Mouse (Mus musculus) neural tube, embryonic 12.5 days (tissue): ENCODE measurements at regions not wholly inside any gene's neighbourhood (a gene's known extent, or its start where the extent isn't known, plus 50 kb on each side); places are given as distances from the start of the nearest gene placed in this dataset.
A peak's percentile ranks its signal among the peaks of the same experiment; 100 is the strongest.

Experiments used
- ATAC-seq: fragments of 200-750 bp; cut with Nextera tagmentation; 2 replicates; pipeline ENCODE4 v1.8.0; 2017; ENCODE audit warnings: low read depth, mild to moderate bottlenecking, moderate TSS enrichment, moderate library complexity; ENCODE audit not compliant: low FRiP score
- H3K27ac ChIP-seq: fragments of 300-500 bp; sonication (generic); 2 replicates; pipeline ENCODE4 v1.5.1; 2016
- H3K27me3 ChIP-seq: fragments of 300-500 bp; sonication (generic); replicated peaks from 2 replicates; pipeline ENCODE4 v1.6.1; 2016; ENCODE audit warnings: mild to moderate bottlenecking
- H3K36me3 ChIP-seq: fragments of 300-500 bp; sonication (generic); 2 replicates; pipeline ENCODE4 v1.6.1; 2016; ENCODE audit warnings: mild to moderate bottlenecking
- H3K4me1 ChIP-seq: fragments of 300-500 bp; sonication (generic); 2 replicates; pipeline ENCODE4 v1.6.1; 2016
- H3K4me2 ChIP-seq: fragments of 300-500 bp; sonication (generic); replicated peaks from 2 replicates; pipeline ENCODE4 v1.6.1; 2016; ENCODE audit warnings: mild to moderate bottlenecking
- H3K4me3 ChIP-seq: fragments of 300-500 bp; sonication (generic); 2 replicates; pipeline ENCODE4 v1.5.1; 2016
- H3K9ac ChIP-seq: fragments of 300-500 bp; sonication (generic); 2 replicates; pipeline ENCODE4 v1.6.1; 2016; ENCODE audit warnings: mild to moderate bottlenecking
- H3K9me3 ChIP-seq: fragments of 300-500 bp; sonication (generic); 2 replicates; pipeline ENCODE4 v1.6.1; 2016; ENCODE audit warnings: mild to moderate bottlenecking
- WGBS: fragments of 180-500 bp; shearing (Covaris S2); methylation state at CpG from one replicate; pipeline ENCODE4 v1.1.7; 2016; 5-methylcytosine and 5-hydroxymethylcytosine counted together

DNA sequence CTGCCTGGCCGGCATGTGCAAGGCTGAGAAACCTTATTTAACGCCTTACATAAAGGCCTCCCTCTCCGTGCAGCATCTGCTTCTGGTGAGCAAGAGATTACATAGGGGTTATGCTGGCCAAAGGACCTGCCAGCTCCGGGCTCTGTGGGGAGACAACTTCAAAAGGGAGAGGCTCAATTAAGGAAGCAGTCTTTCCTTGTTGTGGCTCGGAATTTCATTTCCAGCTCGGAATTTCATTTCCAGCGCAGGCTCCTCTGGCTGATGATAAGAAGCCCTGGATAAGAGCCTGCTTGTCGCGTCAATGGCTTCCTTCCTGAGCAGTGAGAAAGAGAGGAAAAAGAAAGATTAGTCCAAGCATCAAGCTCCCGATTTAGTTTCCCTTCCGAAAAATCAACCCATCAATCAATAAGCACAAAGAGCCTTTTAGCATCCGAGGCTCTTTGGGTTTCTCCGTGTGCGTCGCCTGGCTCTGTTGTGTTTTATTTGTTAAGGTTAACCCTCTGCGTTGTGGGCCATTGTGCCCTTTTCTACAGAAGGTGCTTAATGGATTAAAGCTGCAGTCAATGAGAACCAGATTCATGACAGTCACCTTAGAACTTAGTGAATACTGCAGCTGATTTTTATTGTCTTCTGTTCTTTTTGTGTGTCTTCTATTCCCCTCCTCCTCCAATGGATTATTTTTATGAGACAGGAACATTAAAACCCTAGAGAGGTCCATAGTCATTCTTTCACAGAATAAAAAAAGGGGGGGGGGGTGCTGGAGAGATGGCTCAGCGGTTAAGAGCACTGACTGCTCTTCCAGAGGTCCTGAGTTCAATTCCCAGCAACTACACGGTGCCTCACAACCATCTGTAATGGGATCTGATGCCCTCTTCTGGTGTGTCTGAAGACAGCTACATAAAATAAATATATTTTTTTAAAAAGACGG, 218.3 kb downstream of the Myo1b start:
- no peak overlapping the region for H3K9ac ChIP-seq

DNA sequence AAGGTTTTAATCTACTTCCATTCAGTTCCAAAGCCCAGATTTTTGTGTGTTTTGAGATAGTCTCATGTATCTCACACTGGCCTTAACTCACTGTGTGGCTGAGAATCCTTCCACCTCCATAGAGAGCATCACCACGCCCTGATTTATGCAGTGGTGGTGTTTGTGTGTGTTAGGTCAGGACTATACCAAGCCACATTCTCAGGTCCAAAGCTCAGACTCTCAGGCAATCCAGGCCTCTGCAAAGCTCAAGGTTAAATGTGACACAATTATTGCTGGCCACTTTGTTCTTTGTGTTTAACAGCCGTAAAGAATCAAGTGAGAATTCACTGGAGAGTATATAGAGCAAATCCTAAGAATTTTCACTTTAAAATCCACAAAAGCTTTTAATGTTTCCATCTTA, 218.2 kb upstream of the Nabp1 start:
- Histone ChIP-seq H3K27me3 (no peaks in the 10 kb centered on the region; the same call in 1 of the 2 replicates), H3K4me1 (peaks cover 8% of the 10 kb centered on the region; the same call in 1 of the 2 replicates), H3K4me3 (no peak overlapping the region), H3K4me2 (no peak overlapping the region), H3K36me3 (no peaks in the 10 kb centered on the region), H3K27ac (no peak overlapping the region), H3K9ac (no peak overlapping the region), H3K9me3 (no peaks in the 10 kb centered on the region)
- WGBS = 31% methylated on average over 2 of the region's 2 CpGs
- no peak for ATAC-seq

More for the DNA sequence above, 218.3 kb downstream of the Myo1b start:
- Histone ChIP-seq H3K27ac (no peak overlapping the region; the same call in 1 of the 2 replicates), H3K4me1 (peaks cover 8% of the 10 kb centered on the region; the same call in 1 of the 2 replicates), H3K36me3 (no peaks in the 10 kb centered on the region), H3K27me3 (no peaks in the 10 kb centered on the region; the same call in 1 of the 2 replicates), H3K9me3 (no peaks in the 10 kb centered on the region), H3K4me2 (peak overlapping the region; percentile 38), H3K4me3 (no peak overlapping the region)
- ATAC-seq = peak; percentile 73
- 7% methylated on average over 19 of the region's 19 CpGs for WGBS

DNA sequence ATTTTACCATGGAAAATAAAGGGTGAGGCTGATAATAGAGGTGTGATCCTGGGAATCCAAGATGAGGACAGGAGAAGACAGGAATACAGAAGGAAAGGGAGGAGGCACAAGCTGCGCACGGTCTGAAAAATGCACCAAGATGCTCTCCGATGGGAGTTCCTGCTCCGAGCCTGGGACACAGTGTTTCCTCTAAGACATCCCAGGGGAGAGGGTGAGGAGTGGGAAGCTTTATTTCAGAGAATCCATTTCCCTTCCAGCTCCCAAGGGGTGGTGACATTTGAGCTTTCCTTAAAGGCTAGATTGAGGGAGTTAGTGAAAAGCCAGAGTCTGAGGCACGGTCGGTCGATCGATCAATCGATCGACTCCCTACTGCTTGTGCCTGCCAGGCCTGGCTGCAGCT, 212.7 kb upstream of the Nabp1 start:
- Histone ChIP-seq H3K4me1 (peaks cover 5% of the 10 kb centered on the region; the same call in 1 of the 2 replicates), H3K9me3 (no peaks in the 10 kb centered on the region), H3K4me3 (no peak overlapping the region), H3K36me3 (no peaks in the 10 kb centered on the region), H3K27me3 (no peaks in the 10 kb centered on the region; the same call in 1 of the 2 replicates), H3K9ac (no peak overlapping the region), H3K27ac (no peak overlapping the region), H3K4me2 (no peak overlapping the region)
- 92% methylated on average over 10 of the region's 10 CpGs for WGBS
- no peak for ATAC-seq

DNA sequence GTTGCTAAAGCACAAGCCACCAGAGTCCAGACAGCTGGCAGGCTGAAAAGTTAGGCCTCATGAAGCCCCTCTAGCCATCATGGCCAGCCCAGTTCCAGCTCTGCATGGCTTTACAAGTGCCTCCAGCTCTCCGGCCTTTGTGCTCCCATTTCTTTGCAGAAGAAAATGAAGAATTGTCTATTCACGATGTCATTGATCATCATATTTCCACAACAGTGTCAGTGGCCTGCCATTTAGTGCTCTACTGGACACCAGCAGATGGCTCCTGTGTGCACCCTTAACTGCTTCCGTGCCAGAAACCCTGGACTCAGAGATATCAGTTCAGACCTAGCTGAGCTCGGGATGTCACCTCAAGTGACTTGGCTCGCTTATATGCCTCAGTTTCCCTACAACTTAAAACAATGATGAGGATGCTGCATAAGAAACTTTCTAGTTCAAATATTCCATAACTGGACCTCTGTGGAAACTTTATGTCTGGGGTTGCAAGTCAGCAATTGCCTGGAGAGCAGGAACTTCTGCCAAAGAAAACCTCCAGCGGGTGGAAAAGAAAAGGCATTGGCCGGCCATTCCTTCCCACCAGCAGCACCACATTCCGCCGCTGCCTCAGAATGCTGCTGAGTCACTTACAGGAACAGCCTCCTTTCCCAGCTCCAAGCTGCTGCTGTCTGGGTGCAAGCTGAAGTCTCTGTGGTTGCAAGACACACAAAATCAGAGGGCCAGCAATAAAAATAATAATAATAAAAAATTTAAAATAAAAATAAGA, 211.4 kb upstream of the Nabp1 start:
- Histone ChIP-seq H3K27me3 (no peaks in the 10 kb centered on the region), H3K4me1 (peaks cover 5% of the 10 kb centered on the region; the same call in 1 of the 2 replicates), H3K9ac (no peak overlapping the region), H3K4me3 (no peak overlapping the region), H3K4me2 (no peak overlapping the region), H3K9me3 (no peaks in the 10 kb centered on the region), H3K36me3 (no peaks in the 10 kb centered on the region), H3K27ac (no peak overlapping the region)
- no peak for ATAC-seq
- WGBS = 80% methylated on average over 9 of the region's 9 CpGs

DNA sequence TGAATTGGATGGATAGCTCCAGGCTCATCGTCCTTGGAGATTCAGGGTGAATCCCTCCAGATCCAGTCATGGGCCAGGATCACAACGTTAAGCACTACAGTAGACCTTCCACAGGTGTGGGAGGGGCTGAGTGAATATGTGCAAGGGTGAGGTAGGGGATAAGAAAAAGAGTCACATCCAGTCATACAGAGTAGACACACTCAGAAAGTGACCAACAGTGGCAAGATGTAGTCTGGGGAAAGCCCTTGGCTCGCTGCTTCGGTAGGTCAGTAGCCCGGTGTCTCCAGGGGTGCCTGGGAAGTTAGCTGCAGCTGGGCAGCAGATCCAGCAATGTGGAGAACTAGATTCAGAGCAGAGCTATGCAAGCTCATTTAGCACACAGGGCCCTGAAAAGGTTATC, 210.7 kb upstream of the Nabp1 start:
- H3K27me3 ChIP-seq = no peaks in the 10 kb centered on the region
- H3K4me2 ChIP-seq = no peak overlapping the region
- no peak overlapping the region for H3K4me3 ChIP-seq
- peaks cover 5% of the 10 kb centered on the region; the same call in 1 of the 2 replicates for H3K4me1 ChIP-seq
- H3K9me3 ChIP-seq = no peaks in the 10 kb centered on the region
- 78% methylated on average over 5 of the region's 5 CpGs for WGBS
- no peak for ATAC-seq
- no peak overlapping the region for H3K27ac ChIP-seq
- no peaks in the 10 kb centered on the region for H3K36me3 ChIP-seq
- no peak overlapping the region for H3K9ac ChIP-seq

DNA sequence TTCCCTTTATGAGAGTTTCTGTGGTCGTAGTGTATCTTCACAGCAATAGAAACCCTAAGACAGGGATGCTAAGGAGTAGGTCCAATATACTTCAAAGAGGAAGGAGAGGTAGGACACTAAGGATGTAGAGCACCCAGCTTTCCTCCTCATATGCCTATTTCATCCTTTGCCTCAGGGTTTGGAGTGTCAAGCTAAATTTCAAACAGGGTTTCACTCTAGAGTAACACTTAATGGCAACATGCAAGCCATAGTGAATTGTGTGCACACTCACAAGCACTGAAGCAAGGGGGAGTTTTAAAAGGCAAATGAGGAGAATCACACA, 210.0 kb upstream of the Nabp1 start:
- H3K27ac ChIP-seq = no peak overlapping the region
- no peak for ATAC-seq
- no peak overlapping the region for H3K4me3 ChIP-seq
- no peaks in the 10 kb centered on the region for H3K27me3 ChIP-seq
- H3K9me3 ChIP-seq = no peaks in the 10 kb centered on the region
- no peak overlapping the region for H3K9ac ChIP-seq
- 38% methylated on average over 1 of the region's 1 CpGs for WGBS
- H3K4me2 ChIP-seq = no peak overlapping the region
- no peaks in the 10 kb centered on the region for H3K36me3 ChIP-seq
- peaks cover 5% of the 10 kb centered on the region; the same call in 1 of the 2 replicates for H3K4me1 ChIP-seq

DNA sequence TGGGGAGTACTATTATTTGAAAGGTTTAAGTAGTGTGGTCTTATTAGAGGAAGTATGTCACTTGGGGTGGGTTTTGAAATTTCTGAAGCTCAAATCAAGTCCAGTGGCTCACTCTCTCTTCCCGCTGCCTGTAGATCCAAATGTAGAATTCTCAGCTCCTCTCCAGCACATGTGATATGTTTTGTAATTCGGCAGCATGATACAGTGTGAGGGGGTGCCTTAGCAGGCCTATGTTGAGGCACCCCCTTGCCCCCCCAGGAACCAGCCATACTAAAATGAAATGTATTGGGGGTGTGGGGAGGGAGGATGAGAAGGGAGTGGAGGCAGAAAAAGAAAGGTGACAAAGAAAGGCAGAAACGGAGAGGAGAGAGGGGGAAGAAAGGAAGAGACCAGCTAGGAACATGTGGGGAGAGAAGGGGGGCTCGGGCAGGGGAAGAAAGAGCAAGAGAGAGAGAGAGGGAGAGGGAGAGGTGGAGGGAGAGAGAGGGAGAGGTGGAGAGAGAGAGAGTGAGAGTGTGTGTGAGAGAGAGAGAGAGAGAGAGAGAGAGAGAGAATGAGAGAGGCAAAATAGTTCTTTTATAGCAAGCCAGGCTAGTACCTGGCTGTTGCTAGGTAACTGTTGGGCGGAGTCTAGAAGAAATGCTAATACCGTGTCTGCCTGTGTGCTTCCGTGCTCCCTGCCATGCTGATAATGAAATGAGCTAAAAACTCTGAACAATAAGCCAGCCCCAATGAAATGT, 209.4 kb upstream of the Nabp1 start:
- 0 out of 2 replicates have a peak, but pooled peaks have one; percentile 41 for ATAC-seq
- WGBS = 44% methylated on average over 7 of the region's 7 CpGs
- H3K27me3 ChIP-seq = no peaks in the 10 kb centered on the region
- H3K4me2 ChIP-seq = no peak overlapping the region
- no peaks in the 10 kb centered on the region for H3K36me3 ChIP-seq
- H3K4me1 ChIP-seq = peaks cover 5% of the 10 kb centered on the region; the same call in 1 of the 2 replicates
- no peak overlapping the region for H3K27ac ChIP-seq
- no peak overlapping the region for H3K4me3 ChIP-seq
- no peaks in the 10 kb centered on the region for H3K9me3 ChIP-seq
- no peak overlapping the region for H3K9ac ChIP-seq

DNA sequence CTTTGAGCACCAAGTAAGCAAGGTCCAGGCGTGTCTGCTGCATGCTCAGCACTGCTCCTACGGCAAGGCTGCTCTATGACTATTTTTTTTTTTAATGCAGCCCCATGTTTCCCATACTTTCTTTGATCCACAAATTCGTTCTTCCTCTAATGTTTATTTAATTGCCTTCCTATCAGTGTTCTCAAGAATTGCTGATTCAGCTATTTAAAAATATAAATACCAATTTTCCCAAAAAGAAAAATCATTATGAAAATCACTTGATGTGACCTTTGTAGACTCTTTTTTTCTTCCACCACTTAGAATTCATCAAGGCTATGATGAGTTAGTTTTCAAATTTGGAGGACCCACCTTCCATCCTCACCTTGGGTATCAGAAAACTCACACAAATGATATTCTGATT, 208.5 kb upstream of the Nabp1 start:
- WGBS = 88% methylated on average over 3 of the region's 3 CpGs

DNA sequence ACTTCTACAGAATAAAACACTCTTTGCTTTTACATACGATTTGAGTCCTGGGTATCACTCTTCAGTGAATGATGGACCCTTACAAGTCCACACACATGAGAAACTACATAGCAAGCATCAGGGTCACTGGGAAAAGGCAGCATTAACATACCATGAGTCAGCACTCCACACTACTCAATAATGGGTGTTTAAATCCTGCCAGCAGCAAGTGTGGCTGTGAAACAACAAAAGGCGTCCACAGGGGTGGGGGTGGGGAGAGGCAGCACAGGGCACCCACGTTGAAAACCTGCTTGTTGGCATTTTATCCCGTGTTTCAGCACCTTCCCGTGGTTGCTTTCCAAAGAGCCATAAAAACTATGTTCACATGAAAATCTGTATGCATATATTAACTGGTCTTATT, 204.0 kb upstream of the Nabp1 start:
- Histone ChIP-seq H3K9me3 (no peaks in the 10 kb centered on the region), H3K9ac (no peak overlapping the region), H3K27ac (no peak overlapping the region), H3K27me3 (no peaks in the 10 kb centered on the region), H3K4me3 (no peak overlapping the region), H3K36me3 (no peaks in the 10 kb centered on the region), H3K4me1 (no peaks in the 10 kb centered on the region), H3K4me2 (no peak overlapping the region)
- no peak for ATAC-seq
- 86% methylated on average over 5 of the region's 5 CpGs for WGBS

More for the DNA sequence above, 208.5 kb upstream of the Nabp1 start:
- no peaks in the 10 kb centered on the region for H3K9me3 ChIP-seq
- no peaks in the 10 kb centered on the region for H3K27me3 ChIP-seq
- H3K27ac ChIP-seq = no peak overlapping the region
- H3K4me1 ChIP-seq = peaks cover 5% of the 10 kb centered on the region; the same call in 1 of the 2 replicates
- no peak overlapping the region for H3K4me3 ChIP-seq
- no peak for ATAC-seq
- no peak overlapping the region for H3K4me2 ChIP-seq
- no peaks in the 10 kb centered on the region for H3K36me3 ChIP-seq
- H3K9ac ChIP-seq = no peak overlapping the region

DNA sequence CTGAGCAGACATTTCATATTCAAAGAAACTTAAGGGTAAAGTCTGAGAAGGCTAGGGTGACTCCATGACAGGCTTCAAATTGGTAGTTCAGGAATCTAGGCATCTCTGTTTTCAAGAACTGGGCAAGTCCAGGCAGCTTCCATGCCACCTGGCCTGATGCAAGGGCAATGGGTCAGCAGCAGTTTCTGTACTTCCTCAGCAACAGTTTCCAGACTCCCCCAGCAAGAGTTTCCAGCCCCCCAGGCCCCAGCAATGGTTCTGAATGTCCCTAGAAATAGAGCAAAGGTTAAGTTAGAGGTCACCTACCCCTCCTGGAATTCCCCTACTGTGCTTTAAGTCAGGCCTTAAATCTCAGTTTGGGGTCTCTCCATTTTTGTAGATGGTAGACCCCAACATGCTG, 203.6 kb upstream of the Nabp1 start:
- Histone ChIP-seq H3K27ac (no peak overlapping the region), H3K4me1 (no peaks in the 10 kb centered on the region), H3K9ac (no peak overlapping the region), H3K27me3 (no peaks in the 10 kb centered on the region), H3K4me3 (no peak overlapping the region), H3K4me2 (no peak overlapping the region), H3K9me3 (no peaks in the 10 kb centered on the region), H3K36me3 (no peaks in the 10 kb centered on the region)
- no peak for ATAC-seq

DNA sequence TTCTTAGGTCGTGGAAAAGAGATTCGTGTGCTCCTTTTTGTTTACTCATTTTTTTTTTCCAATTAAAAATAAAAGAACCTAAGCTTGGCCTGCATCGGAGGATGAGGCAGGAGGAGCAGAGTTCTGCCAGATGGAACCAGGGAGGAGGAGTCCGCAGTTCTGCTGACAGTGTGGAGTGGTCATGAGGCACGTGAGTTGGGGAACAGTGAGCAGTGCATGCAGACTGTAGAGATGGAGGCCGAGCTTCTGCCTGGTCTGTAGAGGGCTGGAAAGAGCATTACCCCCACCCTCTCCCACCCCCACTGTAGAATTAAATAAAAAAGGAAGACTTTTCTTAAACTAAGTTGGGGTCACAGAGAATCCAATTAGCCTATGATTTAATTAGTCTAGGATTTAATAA, 202.5 kb upstream of the Nabp1 start:
- no peaks in the 10 kb centered on the region for H3K36me3 ChIP-seq
- H3K4me1 ChIP-seq = no peaks in the 10 kb centered on the region
- no peak overlapping the region for H3K4me2 ChIP-seq
- ATAC-seq = no peak
- H3K9me3 ChIP-seq = no peaks in the 10 kb centered on the region
- H3K4me3 ChIP-seq = no peak overlapping the region
- H3K9ac ChIP-seq = no peak overlapping the region
- 82% methylated on average over 6 of the region's 6 CpGs for WGBS
- no peaks in the 10 kb centered on the region for H3K27me3 ChIP-seq
- no peak overlapping the region for H3K27ac ChIP-seq
